Mouse (Mus musculus): ENCODE measurements at regions not wholly inside any gene's neighbourhood (a gene's known extent, or its start where the extent isn't known, plus 50 kb on each side); places are given as distances from the start of the nearest gene placed in this dataset.

DNA sequence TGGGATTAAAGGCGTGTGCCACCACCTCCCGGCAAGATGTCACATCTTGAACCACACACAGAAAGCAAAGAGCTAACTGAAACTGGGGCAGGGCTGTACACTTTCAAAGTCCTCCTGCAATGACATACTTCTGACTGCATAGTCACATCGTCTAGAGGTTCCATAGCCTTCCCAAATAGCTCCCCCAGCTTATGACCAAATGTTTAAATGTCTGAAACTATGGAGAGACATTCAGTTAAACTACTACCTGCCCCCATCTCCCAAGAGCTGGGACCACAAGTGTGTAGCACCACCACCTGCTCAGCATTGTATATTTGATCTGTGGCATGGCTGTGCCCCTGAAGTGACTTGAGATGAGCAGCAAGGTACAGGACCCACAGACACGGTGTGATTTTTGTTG, 52.1 kb upstream of the Kdm7a start:
- no peak overlapping the region for H3K27ac ChIP-seq
- 86% methylated on average over 4 of the region's 4 CpGs for WGBS
- no peak overlapping the region for H3K4me3 ChIP-seq
- peaks cover 53% of the 10 kb centered on the region for H3K4me1 ChIP-seq
- no peaks in the 10 kb centered on the region for H3K27me3 ChIP-seq
- H3K9ac ChIP-seq = no peak overlapping the region
- no peak overlapping the region for H3K4me2 ChIP-seq (replicated peaks)
- H3K36me3 ChIP-seq = no peaks in the 10 kb centered on the region
- no peak for ATAC-seq (ENCODE audit: low FRiP score, low read depth)
- H3K9me3 ChIP-seq = no peaks in the 10 kb centered on the region

DNA sequence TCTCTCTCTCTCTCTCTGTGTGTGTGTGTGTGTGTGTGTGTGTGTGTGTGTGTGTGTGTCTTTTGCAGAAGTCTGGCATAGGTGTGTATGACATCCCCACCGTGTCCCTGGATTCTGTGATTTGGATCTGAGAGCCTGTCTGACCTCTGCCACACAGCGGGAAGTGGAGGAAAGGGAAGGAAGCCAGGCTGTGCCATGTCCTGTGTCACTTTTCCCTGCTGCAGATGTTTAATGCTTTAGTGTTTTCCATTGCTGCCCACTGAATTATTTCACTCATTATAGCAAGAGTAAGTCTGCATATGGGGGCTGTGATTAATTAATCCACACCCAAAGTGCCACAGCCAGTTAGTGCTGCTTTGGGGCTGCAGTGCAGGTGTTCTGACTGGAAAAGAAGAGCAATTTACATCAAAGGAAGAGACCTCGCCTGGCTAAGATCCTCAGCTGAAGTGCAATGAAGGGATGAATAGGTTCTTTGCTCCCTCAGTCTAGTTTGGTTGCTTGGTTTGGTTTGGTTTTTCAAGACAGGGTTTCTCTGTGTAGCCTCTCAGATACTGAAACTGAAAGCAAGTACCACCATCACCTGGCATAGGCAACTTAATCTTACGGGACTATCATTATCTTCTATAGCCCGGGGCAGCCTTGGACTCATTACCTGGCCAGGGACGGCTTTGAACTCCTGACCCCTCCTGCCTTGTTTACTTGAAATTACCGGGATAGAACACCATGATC, 51.2 kb upstream of the Kdm7a start:
- Histone ChIP-seq H3K9me3 (no peaks in the 10 kb centered on the region), H3K4me3 (peak overlapping the region; percentile 47), H3K4me2 (replicated peaks) (peak overlapping the region; percentile 83), H3K27me3 (no peaks in the 10 kb centered on the region), H3K36me3 (no peaks in the 10 kb centered on the region), H3K9ac (peak overlapping the region; percentile 65; the same call in 1 of the 2 replicates), H3K4me1 (peaks cover 45% of the 10 kb centered on the region), H3K27ac (peak overlapping the region; percentile 84)
- no peak for ATAC-seq (ENCODE audit: low FRiP score, low read depth)
- 26% methylated on average over 7 of the region's 7 CpGs for WGBS

DNA sequence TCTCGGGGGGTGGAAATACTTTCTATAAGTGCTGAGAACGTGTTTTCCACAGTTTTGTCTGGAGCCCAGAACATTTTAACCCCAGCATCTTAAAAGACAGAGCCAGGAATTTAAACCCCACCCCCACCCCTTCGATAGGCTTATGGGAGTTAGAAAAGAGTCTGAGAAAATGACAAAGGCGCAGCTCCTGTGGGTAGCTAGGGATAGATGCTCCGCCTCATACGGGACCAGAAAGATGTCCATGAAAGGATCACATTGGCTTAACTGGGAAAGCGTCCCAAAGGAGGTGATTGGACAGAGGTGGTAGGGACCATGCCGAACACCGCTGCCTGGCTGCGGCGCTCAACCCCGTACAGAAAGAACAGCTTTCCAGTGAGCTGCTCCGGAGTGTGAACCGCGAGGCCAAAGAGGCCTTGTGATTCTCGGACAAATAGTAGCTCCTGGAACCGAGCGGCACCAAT, 50.6 kb upstream of the Kdm7a start:
- Histone ChIP-seq H3K9me3 (no peaks in the 10 kb centered on the region), H3K36me3 (no peaks in the 10 kb centered on the region), H3K4me3 (peak overlapping the region; percentile 47), H3K4me1 (peaks cover 42% of the 10 kb centered on the region), H3K27ac (peak overlapping the region; percentile 84), H3K9ac (peak overlapping the region; percentile 65), H3K27me3 (no peaks in the 10 kb centered on the region), H3K4me2 (replicated peaks) (peak overlapping the region; percentile 83)
- 0% methylated on average over 18 of the region's 18 CpGs for WGBS
- ATAC-seq (ENCODE audit: low FRiP score, low read depth) = peak; percentile 32; the same call in 1 of the 2 replicates

DNA sequence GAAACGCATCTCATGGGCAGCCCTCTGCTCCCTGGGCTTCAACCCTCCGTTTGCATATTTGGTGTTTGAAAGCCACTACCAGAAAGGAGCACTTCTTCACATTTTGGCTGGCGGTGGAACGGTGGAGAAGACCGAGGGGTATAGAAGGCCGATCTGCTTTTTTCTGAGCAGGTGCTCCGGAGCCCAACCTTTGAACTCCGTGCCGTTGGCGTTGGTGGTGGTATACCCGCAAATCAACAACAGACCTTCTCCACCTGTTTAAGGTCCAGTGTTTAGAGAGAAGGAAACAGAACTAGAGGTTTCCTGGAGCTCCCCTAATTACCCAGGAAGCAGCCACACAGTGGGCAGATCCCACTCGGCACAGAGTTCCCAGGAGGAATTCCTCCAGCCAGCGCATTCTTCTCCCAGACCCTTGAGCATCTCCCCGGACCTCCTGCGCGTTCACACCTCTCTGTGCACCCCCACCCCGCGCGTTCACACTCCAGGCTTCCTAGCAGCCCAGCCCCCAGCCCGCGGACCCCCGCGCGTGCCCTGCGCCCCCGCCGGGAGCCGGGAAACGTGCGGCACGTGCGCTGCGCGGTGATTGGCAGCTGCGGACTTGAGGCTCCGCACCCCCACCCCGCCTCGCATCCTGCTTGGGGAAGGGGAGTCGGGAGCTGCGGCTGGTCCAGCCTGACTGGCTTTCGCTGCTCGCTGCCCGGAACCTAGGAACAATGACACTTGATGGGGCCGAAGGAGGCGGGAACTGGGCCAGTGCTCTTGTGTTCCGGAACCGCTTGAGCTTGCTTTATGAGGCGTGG, 49.9 kb upstream of the Kdm7a start:
- peak; percentile 83 for ATAC-seq (ENCODE audit: low FRiP score, low read depth)
- Histone ChIP-seq H3K4me3 (peak overlapping the region; percentile 47), H3K4me2 (replicated peaks) (peak overlapping the region; percentile 83), H3K9me3 (no peaks in the 10 kb centered on the region), H3K9ac (peak overlapping the region; percentile 65), H3K36me3 (no peaks in the 10 kb centered on the region), H3K4me1 (peaks cover 42% of the 10 kb centered on the region), H3K27ac (peak overlapping the region; percentile 84), H3K27me3 (no peaks in the 10 kb centered on the region)
- WGBS = 2% methylated on average over 48 of the region's 48 CpGs
